Mouse (Mus musculus) fat pad, adult 2 months (tissue): Measurements from ENCODE around the gene Cnnm3.

ENCODE experiments used
- DNase-seq: peaks from one replicate; pipeline ENCODE4 v3.0.0-alpha.2; 2011; ENCODE audit warnings: low read depth, low spot score; ENCODE audit errors: extremely low read depth

Gene Cnnm3

DNA sequence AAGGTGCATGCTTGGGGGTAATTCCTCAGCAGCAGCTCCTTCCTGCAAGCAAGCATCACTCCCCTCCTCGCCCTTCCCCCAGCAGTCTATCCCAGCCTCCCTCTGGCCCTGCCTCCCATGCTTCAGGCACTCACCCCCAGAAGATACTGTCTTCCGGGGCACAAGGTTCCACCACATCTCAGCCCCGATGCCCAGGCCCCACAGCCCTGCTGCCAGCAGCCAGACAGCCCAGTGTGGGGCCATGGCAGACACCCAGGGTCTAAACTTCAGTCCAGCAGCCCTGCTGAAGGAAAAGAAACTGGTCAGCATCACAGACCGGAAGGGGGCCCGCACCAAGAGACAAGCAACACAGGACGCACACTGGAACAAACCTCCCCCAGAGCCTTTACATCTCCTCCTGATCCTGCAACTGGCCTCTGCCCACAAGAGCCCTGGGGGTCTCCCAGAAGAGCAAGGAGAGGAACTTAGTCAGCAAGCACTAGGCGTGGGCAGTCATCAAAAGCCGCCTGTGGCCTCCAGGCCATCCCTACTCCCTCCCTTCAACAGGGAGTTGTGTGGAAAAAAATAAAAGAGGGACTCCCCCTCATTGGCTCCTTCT lies 44.2 kb downstream of the Cnnm3 start:
- no peak for DNase-seq

DNA sequence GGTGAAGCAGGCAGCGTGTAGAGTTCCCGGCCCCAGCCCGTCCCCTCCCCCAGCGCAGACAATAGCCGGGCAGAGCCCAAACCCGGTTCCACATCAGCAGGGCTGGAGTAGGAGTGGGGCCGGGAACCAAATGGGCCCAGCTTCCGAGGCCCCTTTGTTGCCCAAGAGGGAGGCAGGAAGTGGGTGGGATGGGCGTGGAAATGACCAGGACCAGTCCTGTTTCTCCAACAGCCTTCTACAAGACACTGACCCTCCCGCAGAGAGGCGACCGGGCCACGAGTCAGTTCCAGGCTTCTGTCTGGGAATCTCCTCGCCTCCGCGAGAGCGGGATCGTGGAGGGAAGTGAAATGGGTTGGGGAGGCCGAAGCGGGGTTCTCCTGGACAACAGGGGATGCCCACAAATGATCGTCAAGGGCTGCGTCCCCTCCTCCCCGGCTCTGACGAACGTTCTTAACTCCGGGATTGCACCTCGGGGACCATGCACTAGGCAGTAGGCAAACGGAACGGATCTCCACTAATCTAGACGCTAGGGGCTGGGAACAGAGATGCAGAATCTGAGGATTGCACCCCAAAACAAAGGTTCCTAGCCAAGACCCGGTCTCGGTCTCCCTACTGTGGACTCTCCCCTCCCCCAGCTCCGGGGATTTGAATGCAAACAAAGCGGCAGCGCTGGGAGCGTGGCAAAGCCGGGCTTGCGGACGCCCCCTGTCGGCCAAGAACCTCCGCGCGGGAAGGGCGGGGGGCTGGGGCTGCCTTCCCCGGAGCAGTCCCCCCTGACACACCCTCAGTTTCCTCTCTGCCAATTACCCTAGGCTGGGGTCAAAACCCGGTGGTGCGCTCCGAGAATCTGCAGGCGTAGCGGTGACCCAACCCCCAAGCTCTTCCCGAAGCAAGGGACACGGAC lies 45.1 kb downstream of the Cnnm3 start:
- DNase-seq = no peak

DNA sequence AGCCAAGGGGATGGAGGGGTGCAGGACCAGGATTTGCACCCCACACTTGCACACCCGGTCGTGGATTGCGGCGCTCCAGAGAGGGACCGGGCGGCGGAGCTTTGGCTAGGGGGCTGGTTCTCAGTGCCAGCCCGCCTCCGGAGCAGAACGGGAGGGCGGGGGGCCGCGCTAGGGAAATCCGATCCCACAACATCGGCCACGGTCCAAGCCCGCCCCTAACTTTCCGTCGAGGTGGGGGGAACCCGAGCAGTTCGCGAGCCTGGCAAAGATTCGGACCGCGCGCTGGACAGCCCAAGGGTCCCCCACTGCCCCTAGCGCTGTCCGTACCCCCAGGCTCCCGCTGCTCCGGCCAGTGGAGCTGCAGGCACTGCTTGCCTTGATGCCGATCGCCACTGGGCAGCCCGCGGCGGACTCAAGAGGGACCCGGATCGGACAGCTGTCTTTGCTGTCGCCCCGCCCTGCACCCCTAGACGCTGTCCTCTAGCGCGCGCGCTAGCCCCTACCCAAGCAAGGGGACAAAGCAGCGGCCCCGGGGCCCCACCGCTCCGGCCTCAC lies 45.9 kb downstream of the Cnnm3 start:
- DNase-seq = no peak

DNA sequence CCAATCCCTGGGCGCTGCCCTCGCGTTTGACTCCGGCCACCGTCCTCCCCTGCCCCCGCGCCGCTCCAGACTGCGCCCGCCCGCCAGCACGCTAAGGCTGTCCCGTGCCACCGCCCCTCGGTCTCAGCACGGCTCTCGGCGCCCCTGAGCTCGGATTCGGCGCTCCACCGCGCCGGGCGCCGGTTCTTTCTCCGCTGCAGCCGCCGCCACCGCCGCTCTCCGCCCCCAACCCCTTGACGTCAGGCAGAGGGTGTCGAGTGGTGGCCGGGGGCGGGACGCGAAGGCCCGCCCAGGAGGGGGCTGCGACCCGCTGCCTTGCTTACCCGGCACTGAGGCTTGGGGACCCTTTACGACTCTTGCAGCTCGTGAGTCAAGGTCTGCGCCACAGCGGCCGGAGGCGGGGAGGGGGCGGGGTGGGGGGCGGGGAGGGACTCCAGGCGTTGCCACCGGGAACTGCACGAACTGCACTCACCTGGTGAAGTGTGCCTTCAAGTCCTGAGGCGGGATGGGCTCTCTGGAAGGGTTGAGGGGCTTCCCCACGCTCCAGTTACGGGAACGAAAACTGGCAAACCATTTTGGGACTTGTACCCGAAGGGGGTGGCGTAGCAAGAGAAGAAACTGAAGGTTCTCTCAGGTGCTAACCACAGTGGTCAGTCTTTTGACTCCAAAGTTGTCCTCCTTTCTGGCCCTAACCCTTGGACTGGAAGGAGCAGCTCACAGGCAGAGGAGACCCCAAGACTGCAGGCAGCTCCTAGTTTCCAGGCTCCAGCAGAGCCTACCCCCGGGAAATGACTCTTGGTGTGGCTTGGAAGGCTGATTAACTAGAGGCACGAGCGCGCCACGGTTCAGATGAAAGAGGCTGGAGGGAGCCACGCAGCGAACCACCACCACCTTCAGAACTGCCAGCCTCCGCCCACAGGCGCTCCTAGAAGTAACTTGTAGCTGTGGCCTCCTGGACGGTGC lies 46.6 kb downstream of the Cnnm3 start, which contains the start of gene Sema4c:
Gene Sema4c (minus strand): TSS at position 319 of the 963 bp plus-strand sequence.
- DNase-seq = no peak

DNA sequence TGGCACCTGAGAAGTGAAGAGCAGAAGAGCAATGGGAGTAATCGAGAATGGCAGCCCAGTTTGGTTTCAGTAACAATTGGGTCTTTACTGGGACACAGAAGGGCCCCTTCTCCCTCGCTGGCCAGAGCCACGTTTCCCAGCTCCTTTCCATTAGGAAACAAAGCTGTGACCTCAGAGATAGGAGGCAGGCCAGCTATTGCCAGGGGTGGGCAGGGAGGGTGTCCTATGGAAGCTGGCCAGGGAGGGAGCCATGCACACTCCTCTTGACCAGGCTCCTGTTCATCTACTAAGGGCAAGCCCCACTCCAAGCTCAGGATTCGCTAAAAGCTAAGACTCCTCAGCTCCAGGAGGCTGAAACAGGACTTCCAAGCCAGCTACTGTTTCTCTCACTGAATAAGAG lies 47.6 kb downstream of the Cnnm3 start:
- DNase-seq = no peak

DNA sequence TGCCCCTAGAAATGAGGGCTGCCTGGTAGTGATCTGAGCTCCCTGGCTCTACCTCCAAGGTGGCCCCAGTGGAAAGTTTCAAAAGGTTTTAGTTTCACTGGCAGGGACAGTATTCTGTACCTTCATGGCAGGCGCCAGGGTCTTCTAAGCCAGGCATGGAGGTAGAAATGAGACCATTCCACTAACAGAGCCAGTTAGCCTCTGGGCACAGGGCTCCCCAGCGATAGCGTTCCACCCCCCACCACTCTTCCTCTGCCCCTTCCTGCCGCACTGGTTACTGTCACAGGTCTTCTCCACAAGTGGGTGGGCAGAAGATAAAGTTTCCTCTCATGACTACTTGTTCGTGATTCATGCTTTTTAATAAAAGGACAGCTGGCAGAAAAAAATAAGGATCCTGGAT lies 48.2 kb downstream of the Cnnm3 start:
- no peak for DNase-seq

DNA sequence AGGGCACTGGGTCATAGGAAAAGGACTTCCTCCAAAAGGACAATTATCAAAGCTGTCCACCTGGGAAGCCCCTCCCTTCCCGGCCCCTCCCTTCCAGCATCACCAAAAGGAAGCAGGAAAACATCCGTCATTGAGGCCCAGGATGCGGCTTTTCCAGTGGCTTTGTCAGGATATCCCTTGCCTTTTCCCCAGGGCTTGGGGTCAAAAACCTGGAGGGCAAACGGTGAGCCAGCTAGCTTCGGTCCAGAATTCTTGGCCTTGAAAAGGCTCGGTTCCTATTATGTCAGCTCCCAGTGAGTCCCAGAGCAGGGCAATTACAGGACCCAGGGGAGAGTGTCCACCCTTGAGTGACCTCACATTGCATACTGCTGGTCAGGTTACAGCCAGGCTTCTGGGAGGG lies 49.2 kb downstream of the Cnnm3 start:
- DNase-seq = no peak

DNA sequence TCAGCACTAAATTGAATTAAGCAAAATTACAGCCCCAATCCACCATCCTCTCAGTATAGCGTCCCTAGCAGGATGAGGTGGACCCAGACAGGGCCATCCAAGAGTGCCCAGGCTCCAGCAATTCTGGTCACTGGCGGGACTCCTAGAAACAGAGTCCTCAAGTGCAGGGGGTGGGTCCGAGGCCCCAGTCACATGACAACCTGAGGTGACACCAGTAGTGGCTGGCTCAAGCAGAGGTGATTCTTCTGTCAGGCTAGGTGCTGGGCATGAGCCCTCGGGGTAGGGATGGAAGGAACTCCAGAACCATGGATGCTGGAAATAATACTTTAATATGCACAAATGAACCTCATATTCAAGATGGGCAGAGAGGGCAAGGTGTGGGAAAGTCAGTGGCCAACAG lies 50.7 kb downstream of the Cnnm3 start:
- no peak for DNase-seq

DNA sequence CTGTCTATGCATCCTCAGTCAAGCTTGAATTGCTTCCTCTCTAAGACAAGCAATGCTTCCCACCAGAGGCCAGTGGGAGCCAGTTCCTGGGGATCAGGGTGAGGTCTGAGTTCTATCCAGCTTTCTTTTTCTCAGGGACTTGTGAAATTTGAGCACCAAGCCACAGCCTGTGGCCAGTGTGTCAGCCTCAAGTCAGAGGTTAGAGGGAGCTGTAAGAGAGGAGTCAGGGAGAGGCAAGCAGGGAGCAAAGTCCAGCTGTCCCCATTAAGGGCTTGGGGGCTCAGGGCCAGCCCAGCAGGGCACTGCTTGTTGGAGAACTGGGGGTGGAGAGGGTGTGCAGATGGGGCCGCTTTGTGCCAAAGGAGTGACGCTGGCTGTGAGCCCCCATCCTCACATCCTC lies 51.5 kb downstream of the Cnnm3 start:
- no peak for DNase-seq

DNA sequence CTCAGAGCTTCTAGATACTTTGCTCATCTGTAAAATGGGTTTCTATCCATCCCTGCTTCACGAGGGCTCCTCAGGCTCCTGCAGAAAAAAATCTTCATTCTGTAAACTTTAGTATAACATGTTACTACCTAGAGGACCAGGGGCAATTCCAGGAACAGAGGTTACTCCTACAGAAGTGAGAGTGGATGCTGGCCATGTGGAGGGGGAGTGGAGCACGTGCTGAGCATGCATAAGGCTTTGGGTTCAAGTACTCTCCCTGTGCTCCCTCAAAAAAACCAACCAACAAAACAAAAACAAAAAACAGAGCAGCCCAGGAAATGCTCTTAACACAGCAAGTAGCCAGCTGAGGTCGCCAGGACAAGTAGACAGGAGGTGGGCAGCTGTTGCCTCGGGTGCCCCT lies 52.0 kb downstream of the Cnnm3 start:
- no peak for DNase-seq

DNA sequence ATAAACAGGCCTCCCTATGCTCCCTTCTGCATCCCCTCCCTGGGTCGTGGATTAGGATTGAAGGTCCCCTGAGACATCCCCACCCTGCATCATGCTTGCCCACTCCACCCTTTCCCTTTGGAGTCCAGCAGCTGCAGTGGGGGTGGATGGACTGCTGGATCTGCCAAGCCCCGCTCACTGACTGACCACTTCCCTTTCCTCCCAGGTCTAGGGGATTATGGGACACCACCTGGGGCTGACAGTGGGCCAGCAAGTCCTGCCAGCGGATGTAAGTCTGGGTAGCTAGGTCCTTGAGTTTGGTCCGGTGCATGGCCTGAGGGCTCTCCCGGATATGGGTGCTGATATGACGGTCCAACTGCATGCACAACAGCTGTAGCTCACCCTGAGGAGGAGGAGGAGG lies 52.4 kb downstream of the Cnnm3 start:
- DNase-seq = no peak

DNA sequence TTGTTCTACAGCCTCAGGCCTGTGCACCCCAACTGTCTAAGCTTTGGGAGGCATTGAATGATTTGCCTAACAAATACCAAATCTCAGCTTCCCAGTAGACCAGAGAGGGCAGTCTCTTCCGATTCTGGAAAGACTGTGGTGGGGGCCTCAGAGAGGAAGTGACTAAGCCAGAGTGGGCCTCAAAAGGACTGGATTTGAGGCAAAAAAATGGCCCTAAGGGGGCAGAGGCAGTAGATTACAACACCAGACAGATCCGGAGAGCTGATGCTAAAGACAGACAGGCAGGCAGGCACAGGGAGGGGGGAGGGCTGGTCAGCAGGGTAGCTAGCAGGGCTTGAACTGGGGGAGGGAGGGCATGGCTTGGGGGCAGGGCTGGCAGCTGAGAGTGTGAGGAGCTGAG lies 54.8 kb downstream of the Cnnm3 start:
- no peak for DNase-seq

DNA sequence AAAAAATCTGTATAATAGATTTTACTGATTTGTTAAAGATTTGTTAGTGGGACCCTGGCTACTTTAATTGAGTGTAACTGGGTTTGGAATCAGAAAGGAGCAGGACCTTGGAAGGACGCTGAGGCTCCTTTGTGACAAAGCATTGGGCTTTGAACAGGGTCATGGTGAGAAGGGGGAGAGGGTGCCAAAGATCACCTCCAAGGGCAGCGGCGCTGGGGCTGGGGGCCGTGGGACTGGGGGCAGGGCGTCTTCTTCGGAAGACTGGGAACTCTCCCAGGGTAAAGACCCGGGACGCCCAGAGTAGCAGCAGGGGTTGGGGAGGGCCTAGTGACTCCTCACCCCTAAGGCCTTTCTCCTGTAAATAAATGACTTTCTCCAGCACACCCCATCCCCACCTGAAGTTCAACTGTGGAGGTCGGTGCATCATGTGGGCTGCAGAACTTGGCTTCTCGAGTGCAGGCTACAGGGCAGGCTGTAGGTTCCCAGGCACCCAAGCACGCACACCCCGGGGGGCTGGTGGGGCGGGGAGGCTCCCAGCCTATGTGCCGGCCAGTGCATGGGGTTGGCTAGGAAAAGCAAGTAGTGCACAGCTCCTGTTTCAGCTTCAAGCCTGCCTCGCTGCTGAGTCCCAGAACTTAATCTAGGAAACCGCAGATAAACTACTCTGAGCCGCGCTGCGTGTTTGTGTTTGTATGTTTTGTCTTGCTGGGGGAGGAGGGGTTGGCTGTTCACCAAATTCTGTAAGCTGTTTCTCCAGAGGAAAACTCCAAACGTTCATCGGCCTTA lies 56.3 kb downstream of the Cnnm3 start:
- DNase-seq = no peak

DNA sequence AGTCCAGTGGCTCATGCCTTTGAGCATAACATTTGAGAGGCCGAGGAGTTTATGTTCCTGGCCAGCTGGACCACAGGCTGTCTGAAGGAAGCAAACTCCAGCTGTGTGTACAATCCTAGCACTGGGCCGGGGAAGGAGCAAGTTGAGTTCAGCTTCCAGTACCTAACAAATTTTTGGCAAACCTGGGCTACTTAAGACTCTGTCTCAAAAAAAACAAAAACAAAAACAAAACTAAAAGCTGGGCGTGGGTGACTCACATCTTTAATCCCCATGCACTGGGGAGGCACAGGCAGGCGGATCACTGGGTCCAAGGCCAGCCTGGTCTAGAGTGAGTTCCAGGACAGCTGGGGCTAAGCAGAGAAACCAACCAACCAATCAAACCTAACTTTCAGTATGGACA lies 57.1 kb downstream of the Cnnm3 start:
- DNase-seq = no peak

DNA sequence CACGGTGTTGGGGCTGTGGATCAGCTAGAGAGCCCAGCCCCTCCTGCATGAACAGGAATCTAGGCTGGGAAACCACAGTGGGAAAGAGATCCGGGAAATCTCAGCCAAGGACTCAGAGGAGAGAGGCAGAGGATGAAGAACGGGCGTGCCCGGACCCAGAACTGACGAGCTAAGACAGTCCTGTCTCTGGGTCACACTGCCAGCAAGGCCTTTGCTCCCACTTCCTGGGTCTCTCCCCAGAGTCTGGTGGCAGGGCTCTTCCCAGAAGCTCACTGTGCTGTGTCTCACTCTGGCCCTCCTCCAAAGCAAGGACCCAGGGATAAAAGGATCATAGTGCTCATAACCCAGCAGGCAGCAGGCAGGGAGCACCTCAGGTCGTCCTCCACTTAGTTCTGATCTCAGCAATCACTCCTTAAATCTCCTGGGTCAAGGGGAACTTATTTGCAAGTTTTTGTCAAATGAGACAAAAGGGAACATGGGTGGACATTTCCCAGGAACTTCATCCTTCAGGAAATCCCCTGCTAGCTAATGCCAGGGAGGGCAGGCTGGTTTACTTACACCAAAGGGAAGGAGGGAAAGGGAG lies 58.1 kb downstream of the Cnnm3 start:
- DNase-seq = no peak

DNA sequence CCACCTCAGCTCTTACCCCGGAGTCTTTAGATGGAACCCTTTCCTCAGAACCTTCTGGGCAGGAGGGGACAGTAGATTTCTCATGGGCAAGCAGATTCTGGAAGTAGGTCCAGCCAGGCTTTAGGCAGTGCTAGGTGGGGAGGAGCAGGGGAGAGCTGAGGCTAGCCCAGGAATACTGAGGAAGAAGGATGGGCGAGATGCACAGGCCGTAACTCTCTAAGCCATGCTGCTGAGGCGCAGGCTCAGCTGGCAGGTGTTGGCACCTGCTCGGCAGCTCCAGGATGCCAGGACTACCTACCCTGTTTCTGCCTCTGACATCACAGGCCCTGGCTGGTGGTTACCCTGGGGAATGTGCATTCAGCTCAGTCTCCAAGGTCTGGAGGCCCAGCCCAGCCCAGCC lies 58.7 kb downstream of the Cnnm3 start:
- no peak for DNase-seq

DNA sequence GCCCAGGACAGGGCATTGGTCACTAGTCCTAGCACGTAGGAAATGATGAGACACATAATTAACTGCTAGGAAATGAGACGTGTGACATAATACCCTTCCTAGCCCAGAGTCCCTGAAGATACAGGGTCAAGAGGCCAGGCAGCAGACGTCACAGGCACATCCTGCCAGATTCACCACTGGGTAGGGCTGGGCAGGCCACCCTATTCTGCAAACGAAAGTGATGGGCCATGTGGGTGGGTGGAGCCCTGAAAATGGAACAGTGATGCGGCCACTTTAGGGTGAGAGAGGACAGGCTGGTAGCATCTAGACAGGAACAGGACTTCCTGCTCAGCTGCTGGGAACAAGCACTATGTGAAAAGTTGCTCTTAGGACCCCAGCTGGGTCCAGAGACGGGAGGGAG lies 60.0 kb downstream of the Cnnm3 start:
- DNase-seq = no peak

DNA sequence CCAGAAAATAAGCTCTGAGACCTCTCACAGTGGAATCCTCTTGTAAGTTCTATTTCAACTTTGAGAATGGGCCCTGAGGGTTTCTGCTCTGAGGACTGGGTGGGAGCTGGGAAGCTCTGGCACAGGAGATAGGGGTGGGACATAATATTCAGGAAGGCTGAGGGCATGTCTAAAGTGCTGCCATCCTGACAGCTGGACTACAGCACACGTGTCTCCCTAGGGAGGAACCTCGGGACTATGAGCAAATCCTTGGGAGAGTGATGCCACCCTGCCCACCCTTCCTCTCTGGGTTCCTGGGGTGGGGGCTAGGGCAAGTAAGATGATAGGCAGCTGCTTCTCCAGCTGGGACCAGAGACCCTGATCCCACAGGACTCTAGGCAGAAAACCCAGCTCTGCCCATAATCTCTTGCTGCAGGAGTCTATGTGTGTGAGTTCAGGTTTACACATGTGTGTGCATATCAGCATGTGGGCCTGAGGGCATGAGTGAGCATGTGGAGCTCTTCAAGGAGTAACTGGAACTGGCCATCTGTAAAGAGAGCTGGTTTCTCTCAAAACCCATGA lies 60.6 kb downstream of the Cnnm3 start:
- no peak for DNase-seq

DNA sequence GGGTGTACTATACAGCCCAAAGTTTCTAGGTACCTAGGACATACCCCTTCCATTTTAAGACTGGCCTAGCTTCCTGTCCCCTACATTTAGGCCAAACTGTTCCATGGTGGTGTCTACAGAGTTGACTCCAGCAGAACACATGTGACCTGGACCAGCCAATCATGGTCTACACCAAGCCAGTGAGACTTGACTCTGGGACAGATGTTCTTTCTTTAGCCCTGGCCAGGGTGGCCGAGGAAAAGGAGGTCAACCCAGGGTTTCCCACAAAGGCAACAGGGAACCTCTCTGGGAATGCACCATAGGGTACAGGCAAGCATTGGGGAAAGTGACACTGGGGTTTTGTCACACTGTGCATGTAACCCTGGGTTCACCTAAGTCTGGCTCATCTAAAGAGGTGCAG lies 61.0 kb downstream of the Cnnm3 start:
- no peak for DNase-seq

DNA sequence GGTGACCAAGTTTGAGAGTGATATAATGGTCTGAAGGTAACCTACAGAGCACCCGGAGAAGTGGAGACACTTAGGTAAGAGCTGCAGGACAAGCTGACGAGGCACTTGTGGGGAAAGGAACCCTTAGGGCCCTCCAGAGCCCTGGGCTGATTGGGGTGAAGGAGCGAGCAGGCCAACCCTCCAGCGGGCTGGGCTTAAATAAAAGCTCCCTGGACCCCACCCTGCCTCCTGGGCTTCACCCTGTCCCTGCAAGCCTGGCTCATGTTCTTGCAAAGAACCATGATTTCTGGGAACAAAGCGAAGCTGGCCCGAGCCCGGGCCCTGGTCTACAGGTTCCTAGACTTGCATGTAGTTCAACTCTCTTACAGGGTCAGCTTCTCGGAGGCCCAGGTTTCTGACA lies 61.9 kb downstream of the Cnnm3 start:
- DNase-seq = no peak
